Mouse (Mus musculus): ENCODE measurements around the gene Lmntd1. TPM values are rescaled to one million over a fixed set of nuclear protein-coding genes. Genes with fewer than 3 reads are reported as not detected.

Lmntd1 gene
- polyA plus RNA-seq, 1 experiment from 2014 or later = not detected

- H3K4me2 ChIP-seq = no peak overlapping the region
- no peaks in the 10 kb centered on the region for H3K27me3 ChIP-seq
- H3K4me1 ChIP-seq (replicated peaks) = no peaks in the 10 kb centered on the region
- no peak for ATAC-seq (ENCODE audit: insufficient read depth)
- H3K4me3 ChIP-seq (replicated peaks) = no peak overlapping the region
- 78% methylated on average over 17 of the region's 17 CpGs for WGBS (ENCODE audit: insufficient replicate concordance)
- H3K27ac ChIP-seq (replicated peaks) = no peak overlapping the region
- H3K9me3 ChIP-seq (replicated peaks) = no peaks in the 10 kb centered on the region
- no peaks in the 10 kb centered on the region for H3K36me3 ChIP-seq (replicated peaks)
- H3K9ac ChIP-seq = no peak overlapping the region
Measured at GRCm38 (mm10) chr6:145482656-145483317, 131.3 kb downstream of the Lmntd1 start.

- H3K27ac ChIP-seq (replicated peaks) = no peak overlapping the region
- no peaks in the 10 kb centered on the region for H3K9me3 ChIP-seq (replicated peaks)
- no peaks in the 10 kb centered on the region for H3K27me3 ChIP-seq
- H3K36me3 ChIP-seq (replicated peaks) = no peaks in the 10 kb centered on the region
- H3K4me3 ChIP-seq (replicated peaks) = no peak overlapping the region
- no peak overlapping the region for H3K9ac ChIP-seq
- 0 out of 2 replicates have a peak, but pooled peaks cover 3% of the 10 kb centered on the region for H3K4me1 ChIP-seq (replicated peaks)
- H3K4me2 ChIP-seq = no peak overlapping the region
- no peak for ATAC-seq (ENCODE audit: insufficient read depth)
- WGBS (ENCODE audit: insufficient replicate concordance) = 68% methylated on average over 15 of the region's 15 CpGs
Measured at GRCm38 (mm10) chr6:145481938-145482337, 132.2 kb downstream of the Lmntd1 start.

DNA sequence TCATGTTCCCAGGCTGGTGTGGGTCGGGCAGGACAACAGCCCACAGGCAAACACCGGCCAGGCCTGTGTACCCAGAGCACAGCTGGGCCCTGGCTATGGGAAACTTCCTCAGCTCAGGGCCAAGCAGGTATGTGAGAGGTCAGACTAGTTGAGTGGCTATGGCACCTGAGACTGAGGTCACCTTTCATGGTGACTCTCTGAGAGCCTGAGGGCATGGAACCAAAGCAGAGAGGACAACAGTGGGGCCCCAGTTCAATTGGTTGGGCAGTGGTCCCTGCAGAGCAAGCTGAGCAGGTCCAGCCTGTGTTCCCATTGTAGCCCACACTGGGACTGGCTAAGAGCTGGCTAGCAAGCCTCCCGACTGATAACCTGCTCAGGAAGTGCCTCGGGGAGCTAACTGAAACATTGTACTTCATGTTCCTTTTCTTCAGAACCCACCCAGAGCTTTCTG is 135.3 kb downstream of the Lmntd1 start:
- Histone ChIP-seq H3K36me3 (replicated peaks) (no peaks in the 10 kb centered on the region), H3K27me3 (no peaks in the 10 kb centered on the region), H3K4me1 (replicated peaks) (0 out of 2 replicates have a peak, but pooled peaks cover 3% of the 10 kb centered on the region), H3K27ac (replicated peaks) (no peak overlapping the region), H3K9me3 (replicated peaks) (no peaks in the 10 kb centered on the region), H3K4me3 (replicated peaks) (no peak overlapping the region), H3K9ac (no peak overlapping the region), H3K4me2 (no peak overlapping the region)
- 41% methylated on average over 4 of the region's 4 CpGs for WGBS (ENCODE audit: insufficient replicate concordance)
- no peak for ATAC-seq (ENCODE audit: insufficient read depth)

GRCm38 (mm10) chr6:145477367-145477905 is 136.7 kb downstream of the Lmntd1 start:
- no peak for ATAC-seq (ENCODE audit: insufficient read depth)
- Histone ChIP-seq H3K9ac (no peak overlapping the region), H3K4me3 (replicated peaks) (no peak overlapping the region), H3K27ac (replicated peaks) (no peak overlapping the region), H3K36me3 (replicated peaks) (no peaks in the 10 kb centered on the region), H3K4me2 (no peak overlapping the region), H3K9me3 (replicated peaks) (no peaks in the 10 kb centered on the region), H3K27me3 (no peaks in the 10 kb centered on the region), H3K4me1 (replicated peaks) (0 out of 2 replicates have a peak, but pooled peaks cover 3% of the 10 kb centered on the region)
- WGBS (ENCODE audit: insufficient replicate concordance) = 61% methylated on average over 10 of the region's 10 CpGs

DNA sequence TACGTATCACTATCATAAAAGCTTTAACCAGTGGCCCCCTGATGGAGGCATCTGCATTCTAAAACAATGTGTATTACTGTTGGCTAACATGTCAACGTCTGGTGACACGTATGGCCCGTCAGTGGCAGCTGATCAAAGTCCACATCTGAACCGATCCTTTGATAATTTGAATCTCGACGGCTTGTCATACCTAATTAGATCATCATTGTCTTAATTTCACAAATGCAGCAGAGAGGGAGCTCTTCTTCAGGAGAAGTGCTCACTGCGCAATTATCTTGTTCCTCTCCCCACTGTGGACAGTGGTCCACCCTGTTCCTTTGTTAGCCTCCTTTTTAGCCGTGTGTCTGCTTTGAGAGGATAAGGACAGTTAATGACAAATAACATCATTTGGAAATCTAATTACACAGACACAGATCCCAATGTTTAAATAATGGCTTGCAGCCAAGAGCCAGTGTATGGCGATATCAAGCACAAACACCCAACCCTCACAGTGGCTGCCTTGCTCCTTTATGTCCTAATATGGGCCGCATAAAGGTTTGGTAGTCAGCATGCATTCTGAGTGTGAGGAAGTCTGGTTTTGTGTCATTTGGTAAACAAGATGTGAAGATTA is 142.4 kb downstream of the Lmntd1 start:
- Histone ChIP-seq H3K27ac (replicated peaks) (no peak overlapping the region), H3K9ac (no peak overlapping the region), H3K4me1 (replicated peaks) (no peaks in the 10 kb centered on the region), H3K36me3 (replicated peaks) (no peaks in the 10 kb centered on the region), H3K4me2 (no peak overlapping the region), H3K9me3 (replicated peaks) (no peaks in the 10 kb centered on the region), H3K4me3 (replicated peaks) (no peak overlapping the region), H3K27me3 (no peaks in the 10 kb centered on the region)
- 59% methylated on average over 11 of the region's 11 CpGs for WGBS (ENCODE audit: insufficient replicate concordance)
- ATAC-seq (ENCODE audit: insufficient read depth) = no peak

DNA sequence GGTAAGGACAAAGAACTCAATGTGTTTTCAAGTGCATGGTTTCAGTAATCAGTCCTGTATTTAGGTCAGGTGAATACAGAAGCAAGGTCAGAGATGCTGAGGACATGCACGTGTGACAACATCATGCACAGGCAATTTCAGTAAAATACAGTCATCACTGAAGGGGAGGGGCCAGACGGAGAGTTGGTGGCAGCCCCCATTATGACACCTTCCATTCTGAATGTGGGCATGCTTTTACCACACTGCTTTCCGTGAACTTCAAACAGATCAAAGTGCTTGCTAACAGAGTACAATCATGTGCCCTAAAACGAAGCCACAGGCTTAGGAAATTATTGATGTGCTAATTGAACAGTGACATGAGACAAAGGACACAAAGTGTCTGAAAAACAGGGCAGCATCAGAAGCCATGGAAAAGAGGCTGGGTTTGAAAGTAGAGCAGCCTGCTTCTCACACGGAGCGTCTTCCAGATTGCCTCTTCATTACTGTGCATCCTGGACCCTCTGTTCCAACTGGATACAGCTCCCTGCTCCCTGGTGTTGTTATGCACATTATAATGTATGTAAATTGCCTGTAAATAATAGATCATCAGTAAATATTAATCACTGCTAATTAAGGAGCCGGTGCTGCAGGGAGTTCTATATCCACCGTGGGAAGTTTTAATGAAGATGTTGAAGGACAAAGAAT is 144.7 kb downstream of the Lmntd1 start:
- Histone ChIP-seq H3K4me3 (replicated peaks) (no peak overlapping the region), H3K36me3 (replicated peaks) (no peaks in the 10 kb centered on the region), H3K9me3 (replicated peaks) (no peaks in the 10 kb centered on the region), H3K9ac (no peak overlapping the region), H3K4me2 (no peak overlapping the region), H3K27me3 (no peaks in the 10 kb centered on the region), H3K4me1 (replicated peaks) (no peaks in the 10 kb centered on the region), H3K27ac (replicated peaks) (no peak overlapping the region)
- 61% methylated on average over 8 of the region's 8 CpGs for WGBS (ENCODE audit: insufficient replicate concordance)
- no peak for ATAC-seq (ENCODE audit: insufficient read depth)

- Histone ChIP-seq H3K36me3 (replicated peaks) (no peaks in the 10 kb centered on the region), H3K27me3 (no peaks in the 10 kb centered on the region)
- WGBS (ENCODE audit: insufficient replicate concordance) = 65% methylated on average over 4 of the region's 4 CpGs
Measured at GRCm38 (mm10) chr6:145464027-145464426, 150.1 kb downstream of the Lmntd1 start.

DNA sequence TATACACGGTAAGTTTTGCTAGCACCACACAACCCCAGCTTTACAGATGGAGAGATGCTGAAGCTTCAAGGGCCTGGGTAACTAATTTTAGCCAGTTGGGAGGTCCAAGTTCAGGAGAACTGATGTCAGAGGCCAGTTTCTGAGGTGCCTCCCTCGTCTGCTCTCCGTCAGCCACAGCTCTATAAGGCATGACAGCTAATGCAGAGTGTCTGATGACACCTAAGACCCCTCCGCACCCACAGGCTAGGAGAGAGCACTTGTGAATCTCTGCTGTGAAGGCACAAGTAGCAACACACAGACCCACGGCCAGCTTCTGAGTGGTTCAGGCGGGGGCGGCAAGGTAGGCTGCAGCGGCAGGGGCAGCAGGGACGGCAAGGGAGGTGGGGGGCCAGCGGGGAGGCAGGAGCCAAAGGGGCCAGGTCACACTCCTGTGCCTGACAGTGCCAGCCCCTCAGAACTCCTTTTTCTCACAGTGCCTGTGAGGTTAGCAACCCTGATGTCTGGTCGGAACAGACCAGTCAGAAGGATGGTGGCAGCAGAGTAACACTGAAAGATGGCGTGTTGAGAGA is 151.4 kb downstream of the Lmntd1 start:
- no peaks in the 10 kb centered on the region for H3K27me3 ChIP-seq
- no peaks in the 10 kb centered on the region for H3K9me3 ChIP-seq (replicated peaks)
- H3K4me3 ChIP-seq (replicated peaks) = no peak overlapping the region
- H3K4me2 ChIP-seq = no peak overlapping the region
- WGBS (ENCODE audit: insufficient replicate concordance) = 67% methylated on average over 12 of the region's 12 CpGs
- no peaks in the 10 kb centered on the region for H3K4me1 ChIP-seq (replicated peaks)
- H3K27ac ChIP-seq (replicated peaks) = no peak overlapping the region
- ATAC-seq (ENCODE audit: insufficient read depth) = no peak
- no peaks in the 10 kb centered on the region for H3K36me3 ChIP-seq (replicated peaks)
- H3K9ac ChIP-seq = no peak overlapping the region

More at GRCm38 (mm10) chr6:145464027-145464426, 150.1 kb downstream of the Lmntd1 start:
- no peaks in the 10 kb centered on the region for H3K4me1 ChIP-seq (replicated peaks)
- H3K4me3 ChIP-seq (replicated peaks) = no peak overlapping the region
- no peak for ATAC-seq (ENCODE audit: insufficient read depth)
- H3K9me3 ChIP-seq (replicated peaks) = no peaks in the 10 kb centered on the region
- no peak overlapping the region for H3K27ac ChIP-seq (replicated peaks)
- no peak overlapping the region for H3K4me2 ChIP-seq
- H3K9ac ChIP-seq = no peak overlapping the region

GRCm38 (mm10) chr6:145457066-145457465 is 157.1 kb downstream of the Lmntd1 start:
- Histone ChIP-seq H3K4me2 (no peak overlapping the region), H3K4me1 (replicated peaks) (no peaks in the 10 kb centered on the region), H3K9me3 (replicated peaks) (no peaks in the 10 kb centered on the region), H3K27me3 (no peaks in the 10 kb centered on the region), H3K4me3 (replicated peaks) (no peak overlapping the region), H3K36me3 (replicated peaks) (no peaks in the 10 kb centered on the region), H3K27ac (replicated peaks) (no peak overlapping the region), H3K9ac (no peak overlapping the region)
- ATAC-seq (ENCODE audit: insufficient read depth) = no peak
- WGBS (ENCODE audit: insufficient replicate concordance) = 62% methylated on average over 15 of the region's 15 CpGs

DNA sequence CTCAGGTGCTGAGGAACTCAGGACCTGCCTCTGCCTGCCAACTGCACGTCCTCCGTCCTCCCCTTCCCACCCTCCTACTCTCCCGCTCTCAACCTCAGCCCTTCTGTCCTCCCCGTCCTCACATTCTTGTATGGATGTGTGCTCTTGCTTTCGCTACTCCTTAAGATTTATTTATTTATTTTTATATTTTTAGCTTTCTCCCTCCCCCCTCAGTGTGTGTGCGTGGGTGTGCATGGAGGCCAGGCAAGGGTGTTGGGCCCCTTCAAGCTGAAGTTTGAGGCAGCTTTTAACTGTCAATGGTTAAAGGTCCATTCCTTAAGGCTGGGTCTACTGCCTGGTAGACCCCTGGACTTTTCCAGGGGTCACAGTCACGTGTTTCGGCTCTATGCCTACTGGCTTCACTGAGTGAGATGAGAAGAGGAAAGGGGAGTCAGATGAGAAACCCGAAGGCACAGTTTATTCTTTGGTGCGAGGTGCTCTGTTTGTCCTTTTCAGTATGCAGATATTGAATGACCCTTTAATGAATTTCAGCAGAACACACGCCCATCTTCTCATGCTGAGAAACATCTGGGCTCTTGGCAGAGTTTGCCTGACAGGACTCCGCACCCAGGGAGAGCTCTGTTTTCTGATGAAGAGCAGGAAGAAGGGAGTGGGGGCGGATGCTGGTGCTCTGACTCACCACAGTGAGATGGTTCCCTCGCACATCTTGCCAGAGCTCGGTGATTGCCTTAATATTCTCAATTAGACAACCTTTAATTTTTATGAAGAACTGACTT is 163.3 kb downstream of the Lmntd1 start:
- H3K4me2 ChIP-seq = no peak overlapping the region
- no peak for ATAC-seq (ENCODE audit: insufficient read depth)
- no peaks in the 10 kb centered on the region for H3K9me3 ChIP-seq (replicated peaks)
- WGBS (ENCODE audit: insufficient replicate concordance) = 67% methylated on average over 15 of the region's 15 CpGs
- H3K9ac ChIP-seq = no peak overlapping the region
- no peaks in the 10 kb centered on the region for H3K4me1 ChIP-seq (replicated peaks)
- H3K36me3 ChIP-seq (replicated peaks) = no peaks in the 10 kb centered on the region
- no peaks in the 10 kb centered on the region for H3K27me3 ChIP-seq
- no peak overlapping the region for H3K4me3 ChIP-seq (replicated peaks)
- no peak overlapping the region for H3K27ac ChIP-seq (replicated peaks)
